Comparison of ENCODE assay signal across 1 mouse cellular context in genomic region chr6:114685412-114685811, GRCm38 (mm10).
TF ChIP-seq lines count a peak whose summit lies in the region.

No protein-coding gene starts in this region.

TF ChIP-seq in MEL, 35 proteins besides CTCF, POLR2A, EP300 and RAD21 (continued from another document):
- no peak for TF ChIP-seq USF2 (IDR thresholded peaks at IDR 0.05; ENCODE audit: borderline replicate concordance in 1 of 2, insufficient read depth in 1 of 2, low read depth in 1 of 2, low read length in 2 of 2)
- no peak for TF ChIP-seq SMC3 (IDR thresholded peaks at IDR 0.05; ENCODE audit: low read depth, low read length)
- no peak for TF ChIP-seq MAX (IDR thresholded peaks at IDR 0.05; ENCODE audit: low read length)
- TF ChIP-seq MYB (IDR thresholded peaks at IDR 0.05; ENCODE audit: low read depth, low read length), result no peak
- no peak for TF ChIP-seq E2F4 (IDR thresholded peaks at IDR 0.05; ENCODE audit: borderline replicate concordance, low read depth, low read length)
- TF ChIP-seq MXI1 (IDR thresholded peaks at IDR 0.05; ENCODE audit: low read depth, low read length), result no peak
- no peak for TF ChIP-seq MYC (IDR thresholded peaks at IDR 0.05; ENCODE audit: low read depth, low read length)
TF ChIP-seq in MEL: peak in this region for 0.
